Mouse (Mus musculus): ENCODE measurements at regions not wholly inside any gene's neighbourhood (a gene's known extent, or its start where the extent isn't known, plus 50 kb on each side); places are given as distances from the start of the nearest gene placed in this dataset.

GRCm38 (mm10) chr12:106226776-106227562 lies 216.9 kb downstream of the Vrk1 start:
- no peak for TF ChIP-seq MYC (IDR thresholded peaks at IDR 0.05; ENCODE audit: low read depth, low read length)
- no peak for TF ChIP-seq ZKSCAN1 (IDR thresholded peaks at IDR 0.05; ENCODE audit: low read depth, low read length)
- no peak for TF ChIP-seq CHD2 (IDR thresholded peaks at IDR 0.05; ENCODE audit: low read length)
- TF ChIP-seq TAL1 (IDR thresholded peaks at IDR 0.05; ENCODE audit: low read length): no peak
- TF ChIP-seq MAZ (IDR thresholded peaks at IDR 0.05; ENCODE audit: low read depth, low read length): no peak
- TF ChIP-seq NRF1 (IDR thresholded peaks at IDR 0.05; ENCODE audit: insufficient read depth, low read depth, low read length, poor library complexity, severe bottlenecking): no peak
- TF ChIP-seq USF2 (IDR thresholded peaks at IDR 0.05; ENCODE audit: borderline replicate concordance in 1 of 2, insufficient read depth in 1 of 2, low read depth in 1 of 2, low read length in 2 of 2): no peak
